Mouse (Mus musculus) spleen, postnatal 10 days (tissue): ENCODE results near the gene Macf1.

ENCODE experiments used
- DNase-seq, 2 experiments: peaks; one replicate each; pipeline ENCODE4 v3.0.0; 2021 to 2022; ENCODE audit warnings: low spot score in 2 of 2

The Macf1 gene

GRCm38 (mm10) chr4:123311845-123312244, 372.3 kb downstream of the Macf1 start:
- no peak for DNase-seq

DNA sequence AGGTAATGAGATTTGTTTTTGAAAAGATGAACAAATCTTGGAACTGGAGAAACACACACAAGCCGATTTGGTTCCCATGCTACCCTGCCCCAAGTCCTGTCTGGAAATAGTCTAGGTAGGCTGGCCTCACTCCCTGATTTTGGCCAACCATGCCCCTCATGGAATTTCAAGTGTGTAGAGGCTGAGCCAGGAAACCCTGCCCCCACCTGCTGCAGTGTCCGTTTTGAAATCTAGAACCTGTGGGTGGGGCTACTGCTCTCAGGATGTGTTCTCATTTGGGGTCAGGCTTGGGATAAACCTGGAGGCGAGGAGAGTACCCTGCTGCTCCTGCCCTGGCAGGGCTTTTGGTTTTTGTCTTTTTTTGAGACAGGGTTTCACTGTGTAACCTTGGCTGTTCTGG, 375.9 kb downstream of the Macf1 start:
- DNase-seq: no peak

DNA sequence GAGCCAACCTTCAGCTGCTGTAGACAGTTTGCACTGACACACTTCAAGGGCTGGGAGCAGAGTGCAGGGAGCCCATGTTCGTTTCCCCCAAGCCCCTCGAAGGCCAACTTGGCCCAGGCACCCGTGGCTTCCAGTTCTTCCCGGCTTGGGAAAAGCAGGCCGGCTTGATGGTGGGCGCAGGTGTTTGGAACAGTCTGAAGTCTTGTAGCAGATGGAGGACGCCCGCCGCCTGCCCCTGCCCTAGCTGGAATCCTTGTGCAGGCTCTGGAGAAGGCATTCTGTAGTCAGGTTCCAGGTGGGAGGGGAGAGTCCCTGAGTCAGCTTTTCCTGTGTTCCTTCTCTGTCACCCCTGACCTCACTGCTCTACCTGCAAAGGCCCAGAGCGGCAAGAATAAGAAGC, 377.2 kb downstream of the Macf1 start:
- no peak for DNase-seq

- DNase-seq: peak in 1 of 2 experiments; percentile 47
Observed at GRCm38 (mm10) chr4:123305789-123306188, 378.4 kb downstream of the Macf1 start.
